Mouse (Mus musculus) forebrain, embryonic 16.5 days (tissue): ENCODE results near the gene Kcnrg. TPM values are rescaled to one million over a fixed set of nuclear protein-coding genes. Genes with fewer than 3 reads are reported as not detected.
"Not testable (repeated sequence)": the region's sequence is repeated elsewhere in the genome, so short reads cannot be mapped to it uniquely, and the experiment has no call there.

Experiments used
- ATAC-seq: fragments of 200-750 bp; cut with Nextera tagmentation; 2 replicates; pipeline ENCODE4 v1.8.0; 2017; ENCODE audit warnings: mild to moderate bottlenecking, moderate library complexity
- H3K27ac ChIP-seq: fragments of 300-500 bp; sonication (generic); 2 replicates; pipeline ENCODE4 v1.5.1; 2014; ENCODE audit warnings: low read length, control low read depth
- H3K27me3 ChIP-seq: fragments of 300-500 bp; sonication (generic); replicated peaks from 2 replicates; pipeline ENCODE4 v1.6.1; 2014; ENCODE audit warnings: low read length; ENCODE audit not compliant: control insufficient read depth, insufficient read depth
- H3K36me3 ChIP-seq: fragments of 300-500 bp; sonication (generic); 2 replicates; pipeline ENCODE4 v1.6.1; 2014; ENCODE audit not compliant: control insufficient read depth, insufficient read depth
- H3K4me1 ChIP-seq: fragments of 300-500 bp; sonication (generic); replicated peaks from 2 replicates; pipeline ENCODE4 v1.6.1; 2014; ENCODE audit warnings: low read length; ENCODE audit not compliant: control insufficient read depth, insufficient read depth
- H3K4me2 ChIP-seq: fragments of 300-500 bp; sonication (generic); 2 replicates; pipeline ENCODE4 v1.6.1; 2014; ENCODE audit warnings: mild to moderate bottlenecking, low read length, control low read depth
- H3K4me3 ChIP-seq: fragments of 300-500 bp; sonication (generic); replicated peaks from 2 replicates; pipeline ENCODE4 v1.5.1; 2014; ENCODE audit warnings: mild to moderate bottlenecking, low read length, control low read depth
- H3K9ac ChIP-seq: fragments of 300-500 bp; sonication (generic); replicated peaks from 2 replicates; pipeline ENCODE4 v1.6.1; 2014; ENCODE audit warnings: low read depth, low read length, control low read depth
- H3K9me3 ChIP-seq: fragments of 300-500 bp; sonication (generic); 2 replicates; pipeline ENCODE4 v1.6.1; 2016; ENCODE audit warnings: low read length; ENCODE audit not compliant: control insufficient read depth
- WGBS: fragments of 180-500 bp; shearing (Covaris S2); extraction: QIAGEN DNeasy Blood & Tissue Kit; methylation state at CpG from one replicate; pipeline ENCODE4 v1.1.7; 2014; 5-methylcytosine and 5-hydroxymethylcytosine counted together
- polyA plus RNA-seq: library from polyadenylated mRNA; unstranded; fragments of >200 nt; fragmentation: Nextera tagmentation; extraction: Ambion mirVana; gene quantifications from 2 replicates; pipeline ENCODE4 v1.2.1, GENCODE M21; 2015

Gene Kcnrg
- polyA plus RNA-seq, 1 experiment from 2014 or later, result 3.7 TPM

DNA sequence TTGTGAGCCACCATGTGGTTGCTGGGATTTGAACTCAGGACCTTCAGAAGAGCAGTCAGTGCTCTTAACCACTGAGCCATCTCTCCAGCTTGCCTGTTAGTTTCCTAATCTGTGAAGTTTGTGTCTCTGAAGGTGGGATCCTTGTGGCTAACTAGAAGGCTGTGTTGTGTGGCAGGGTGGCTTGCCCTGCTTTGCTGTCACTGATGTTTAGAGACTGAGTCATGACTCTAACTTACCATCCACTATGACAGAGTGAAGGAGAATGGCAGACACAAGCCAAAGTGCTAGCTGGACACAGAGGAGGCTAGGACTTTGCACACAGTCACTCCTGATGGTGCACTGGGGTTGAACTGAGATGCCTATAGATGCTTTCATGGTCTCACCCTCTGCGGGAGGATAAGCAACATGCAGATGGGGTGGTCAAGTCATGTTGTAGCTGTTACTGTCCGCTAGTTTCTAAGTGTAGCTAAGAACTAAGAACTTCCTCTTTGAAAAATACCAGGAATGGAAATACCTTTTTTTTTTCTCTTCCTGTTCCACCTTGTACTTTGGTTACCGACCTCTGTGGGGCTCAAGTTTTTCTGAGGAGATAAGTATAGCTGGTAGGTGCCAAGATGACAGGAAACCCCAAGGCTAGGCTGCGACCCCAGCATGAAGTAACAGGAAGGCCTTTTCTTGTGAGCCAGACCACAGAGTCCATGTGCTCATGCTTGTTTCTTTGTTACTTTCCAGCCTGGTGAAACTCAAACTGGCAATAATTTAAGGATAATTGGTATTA lies 17.8 kb upstream of the Kcnrg start:
- 93% methylated on average over 4 of the region's 4 CpGs for WGBS
- no peak overlapping the region for H3K4me3 ChIP-seq

DNA sequence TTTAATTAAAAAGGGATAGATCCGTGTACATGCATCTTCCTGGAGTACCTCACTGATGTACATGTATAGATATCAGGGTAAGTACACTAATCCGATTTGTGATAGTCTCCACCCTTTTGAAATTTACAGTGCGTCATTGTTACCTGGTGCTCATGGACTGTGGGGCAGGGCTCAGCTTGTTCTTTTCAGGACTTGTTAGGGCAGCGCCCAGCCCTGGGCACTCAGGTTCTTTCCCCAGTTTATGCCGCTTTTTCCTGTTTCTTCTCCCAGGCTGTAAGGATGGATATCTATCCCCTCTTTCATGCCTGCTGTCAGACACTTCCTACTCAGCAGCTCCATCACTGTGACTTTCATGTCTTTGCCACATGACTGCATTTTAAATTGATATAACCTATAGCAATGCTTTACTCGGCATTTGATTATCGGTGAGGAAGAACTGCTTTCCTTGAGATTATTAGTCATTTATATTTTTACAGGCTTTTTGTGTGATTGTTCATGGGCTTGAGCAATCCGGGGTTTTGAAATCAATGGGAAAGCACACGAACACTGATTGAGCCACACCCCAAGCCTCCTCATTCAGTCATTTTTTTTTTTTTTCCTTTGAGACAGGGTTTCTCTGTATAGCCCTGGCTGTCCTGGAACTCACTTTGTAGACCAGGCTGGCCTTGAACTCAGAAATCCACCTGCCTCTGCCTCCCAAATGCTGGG lies 10.4 kb upstream of the Kcnrg start:
- Histone ChIP-seq H3K4me1 (peaks cover 18% of the 10 kb centered on the region), H3K9me3 (no peaks in the 10 kb centered on the region), H3K27me3 (no peaks in the 10 kb centered on the region), H3K4me3 (no peak overlapping the region), H3K36me3 (no peaks in the 10 kb centered on the region), H3K4me2 (no peak overlapping the region), H3K9ac (no peak overlapping the region), H3K27ac (no peak overlapping the region)
- 93% methylated on average over 9 of the region's 9 CpGs for WGBS
- ATAC-seq, result no peak

More for the DNA sequence above, 17.8 kb upstream of the Kcnrg start:
- H3K9me3 ChIP-seq, result no peaks in the 10 kb centered on the region
- H3K9ac ChIP-seq, result no peak overlapping the region
- H3K36me3 ChIP-seq, result no peaks in the 10 kb centered on the region
- no peak for ATAC-seq
- no peak overlapping the region for H3K27ac ChIP-seq
- no peak overlapping the region for H3K4me2 ChIP-seq
- H3K4me1 ChIP-seq, result no peaks in the 10 kb centered on the region
- no peaks in the 10 kb centered on the region for H3K27me3 ChIP-seq

DNA sequence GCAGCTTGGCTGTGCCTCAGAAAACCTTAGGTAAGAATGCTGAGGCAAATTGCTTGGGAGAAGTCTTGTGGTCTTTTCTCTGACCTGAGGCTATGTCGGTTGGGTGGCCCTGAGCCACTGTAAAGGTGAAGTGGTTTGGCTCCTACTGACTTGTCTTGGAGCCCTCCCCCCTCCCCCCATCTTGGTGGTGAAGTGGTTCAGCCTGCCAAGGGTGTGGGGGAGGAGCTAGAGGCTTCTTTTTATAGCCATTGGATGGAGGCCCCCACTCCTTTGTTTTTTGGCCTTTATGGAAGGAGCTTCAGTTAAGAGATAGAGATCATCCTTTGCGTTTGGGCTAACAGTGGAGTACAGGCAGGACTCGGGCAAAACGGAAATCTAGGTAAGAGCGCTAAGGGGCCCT lies 9.3 kb upstream of the Kcnrg start, which contains the start of gene Trim13:
TSS of gene Trim13 (plus strand) at position 280 of the 400 bp plus-strand sequence.
- no peak within 1 kb of the TSS for H3K9ac ChIP-seq
- H3K27ac ChIP-seq, result no peak within 1 kb of the TSS
- no peak for ATAC-seq
- peak within 1 kb of the TSS; percentile 75 for H3K4me2 ChIP-seq
- no peaks in the 10 kb centered on the region for H3K27me3 ChIP-seq
- H3K4me1 ChIP-seq, result peaks cover 20% of the 10 kb centered on the region
- H3K4me3 ChIP-seq, result peak within 1 kb of the TSS; percentile 69
- H3K36me3 ChIP-seq, result no peaks in the 10 kb centered on the region
- WGBS, result 54% methylated on average over 5 of the region's 5 CpGs
- H3K9me3 ChIP-seq, result no peaks in the 10 kb centered on the region

DNA sequence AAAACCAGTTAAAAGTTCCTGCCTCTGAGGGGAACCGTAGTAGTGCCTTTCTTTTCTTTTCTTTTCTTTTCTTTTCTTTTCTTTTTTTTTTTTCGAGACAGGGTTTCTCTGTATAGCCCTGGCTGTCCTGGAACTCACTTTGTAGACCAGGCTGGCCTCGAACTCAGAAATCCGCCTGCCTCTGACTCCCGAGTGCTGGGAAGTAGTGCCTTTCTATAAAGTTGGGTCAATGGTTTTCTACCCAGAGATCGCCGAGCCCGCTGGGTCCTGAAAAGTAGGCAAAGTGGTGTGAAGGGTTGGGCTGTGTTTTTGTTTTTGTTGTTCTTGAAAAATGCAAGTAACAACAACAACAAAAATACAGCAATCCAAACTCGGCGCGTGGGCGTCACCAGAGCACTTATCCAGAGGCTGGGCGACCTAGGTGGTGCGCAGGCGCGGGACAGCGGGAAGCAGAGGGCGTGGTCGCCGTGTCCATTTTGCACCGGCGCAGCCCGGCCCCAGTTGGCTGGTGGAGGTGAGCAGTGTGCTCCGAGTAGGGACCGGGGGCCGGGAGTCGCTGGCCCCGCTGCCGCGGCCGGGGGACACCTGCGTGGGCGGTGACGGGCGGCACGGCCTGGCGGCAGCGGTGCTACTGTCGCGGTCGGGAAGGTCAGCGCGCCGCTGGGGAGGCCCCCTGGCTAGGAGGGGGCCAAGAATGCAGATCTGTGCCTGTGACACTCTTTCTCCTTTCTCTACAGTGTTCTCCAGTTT lies 8.0 kb upstream of the Kcnrg start:
- peak; percentile 94 for ATAC-seq
- Histone ChIP-seq H3K4me1 (peaks cover 26% of the 10 kb centered on the region), H3K4me2 (peak overlapping the region; percentile 75), H3K36me3 (peaks cover 3% of the 10 kb centered on the region), H3K4me3 (peak overlapping the region; percentile 69), H3K9ac (peak overlapping the region; percentile 78), H3K27ac (peak overlapping the region; percentile 64), H3K9me3 (no peaks in the 10 kb centered on the region), H3K27me3 (no peaks in the 10 kb centered on the region)
- 5% methylated on average over 44 of the region's 44 CpGs for WGBS

DNA sequence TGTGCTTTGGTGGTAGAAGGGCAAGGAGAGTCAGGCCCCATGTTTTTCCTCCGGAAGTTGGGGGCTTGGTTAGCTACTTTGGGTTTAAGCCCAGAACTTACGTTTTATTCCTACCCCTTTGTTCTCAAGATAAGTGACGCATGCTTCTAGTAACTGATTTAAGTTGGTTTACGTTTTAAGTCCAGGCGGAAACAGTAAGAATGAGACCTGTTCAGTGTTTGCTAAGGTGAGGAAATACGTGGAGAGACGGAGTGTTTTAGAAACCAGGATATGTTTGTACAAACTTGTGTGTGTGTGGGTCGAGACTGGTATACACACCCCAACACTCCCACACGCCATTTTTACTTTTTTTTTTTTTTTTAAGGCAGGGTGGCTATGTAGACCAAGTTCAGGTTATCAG lies 5.9 kb upstream of the Kcnrg start:
- Histone ChIP-seq H3K9ac (no peak overlapping the region), H3K27me3 (no peaks in the 10 kb centered on the region), H3K4me1 (peaks cover 26% of the 10 kb centered on the region), H3K4me3 (peak overlapping the region; percentile 11), H3K9me3 (no peaks in the 10 kb centered on the region), H3K36me3 (peaks cover 11% of the 10 kb centered on the region), H3K27ac (no peak overlapping the region), H3K4me2 (peak overlapping the region; percentile 75)
- no peak for ATAC-seq
- 82% methylated on average over 9 of the region's 9 CpGs for WGBS

DNA sequence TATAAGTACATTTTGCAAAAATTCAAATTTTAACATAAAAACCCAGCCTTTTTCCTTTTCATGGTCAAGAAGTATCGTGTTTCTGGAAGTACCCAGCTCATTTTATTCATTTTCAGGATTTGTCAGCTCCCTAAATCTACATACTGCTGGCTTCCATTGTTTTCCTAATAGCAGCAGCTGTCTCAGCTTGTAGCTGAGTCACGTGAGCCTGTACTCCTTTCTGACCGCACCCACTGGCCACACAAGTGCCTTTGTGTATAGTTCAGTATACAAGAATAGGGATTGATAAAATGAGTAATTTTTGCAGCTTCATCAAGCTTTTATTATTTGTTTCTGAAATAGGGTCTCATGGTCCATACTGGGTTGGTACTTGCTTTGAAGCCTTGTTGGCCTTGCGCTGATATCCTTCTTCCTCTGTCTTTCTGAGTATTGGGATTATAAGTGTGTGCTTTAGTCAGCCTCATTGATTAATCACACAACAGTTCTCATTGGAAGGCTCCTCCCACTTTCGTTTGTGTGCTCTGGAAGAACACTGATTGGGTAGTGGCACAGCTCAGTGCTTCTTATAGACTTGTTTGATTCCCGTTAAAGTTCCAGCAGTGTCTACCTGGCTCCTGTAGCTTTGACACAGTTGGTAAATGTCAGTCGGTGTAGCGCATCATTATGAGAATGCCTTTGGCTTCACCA lies 4.0 kb upstream of the Kcnrg start:
- peak; percentile 49; the same call in 1 of the 2 replicates for ATAC-seq
- no peaks in the 10 kb centered on the region for H3K27me3 ChIP-seq
- WGBS, result 59% methylated on average over 8 of the region's 8 CpGs
- H3K4me3 ChIP-seq, result no peak overlapping the region
- H3K4me1 ChIP-seq, result peaks cover 26% of the 10 kb centered on the region
- no peaks in the 10 kb centered on the region for H3K9me3 ChIP-seq
- H3K27ac ChIP-seq, result no peak overlapping the region
- H3K9ac ChIP-seq, result no peak overlapping the region
- H3K4me2 ChIP-seq, result peak overlapping the region; percentile 7
- peaks cover 24% of the 10 kb centered on the region for H3K36me3 ChIP-seq

DNA sequence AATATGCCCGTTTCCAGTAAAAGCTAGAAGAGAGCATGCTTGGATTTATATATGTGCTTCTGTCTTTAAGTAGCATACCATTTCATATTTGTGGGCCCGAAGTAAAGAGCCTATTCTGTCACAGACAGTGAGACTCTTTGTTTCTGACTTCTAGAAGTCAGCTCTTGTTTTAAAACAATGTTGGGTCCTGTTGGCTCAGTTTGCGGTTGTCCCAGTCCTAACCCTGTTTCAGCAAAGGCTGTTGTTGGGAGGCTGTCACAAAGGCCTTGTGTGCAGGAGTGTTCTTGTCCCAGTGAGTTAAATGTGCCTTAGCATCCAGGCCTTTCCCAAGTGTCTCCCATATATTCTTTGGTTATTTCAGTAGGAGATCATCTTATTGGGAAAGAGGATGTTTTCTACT lies 3.2 kb upstream of the Kcnrg start:
- Histone ChIP-seq H3K27me3 (no peaks in the 10 kb centered on the region), H3K9ac (no peak overlapping the region), H3K36me3 (peaks cover 24% of the 10 kb centered on the region), H3K4me2 (no peak overlapping the region), H3K9me3 (no peaks in the 10 kb centered on the region), H3K4me3 (no peak overlapping the region), H3K27ac (no peak overlapping the region), H3K4me1 (peaks cover 26% of the 10 kb centered on the region)
- no peak for ATAC-seq
- 95% methylated on average over 3 of the region's 3 CpGs for WGBS

DNA sequence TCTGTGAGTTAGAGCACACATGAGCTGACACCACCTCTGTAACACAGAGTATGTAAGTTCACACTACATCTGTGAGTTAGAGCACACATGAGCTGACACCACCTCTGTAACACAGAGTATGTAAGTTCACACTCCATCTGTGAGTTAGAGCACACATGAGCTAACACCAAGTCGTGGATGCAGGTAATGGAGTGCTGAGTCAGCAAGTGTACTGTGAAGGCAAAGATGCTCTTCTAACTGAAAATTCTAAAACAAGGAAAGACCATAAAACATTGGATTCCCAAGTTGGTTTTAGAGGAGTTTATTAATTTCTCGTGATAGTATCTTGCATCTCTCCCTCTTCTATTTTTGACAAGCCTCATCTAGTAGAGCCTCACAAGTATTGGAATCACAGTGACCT lies 1.2 kb upstream of the Kcnrg start:
- not testable (repeated sequence) for H3K27ac ChIP-seq, H3K4me3 ChIP-seq, H3K9me3 ChIP-seq, H3K9ac ChIP-seq, H3K4me2 ChIP-seq, ATAC-seq, H3K27me3 ChIP-seq
- Histone ChIP-seq H3K36me3 (peaks cover 24% of the 10 kb centered on the region), H3K4me1 (peaks cover 16% of the 10 kb centered on the region)
- WGBS, result 86% methylated on average over 2 of the region's 2 CpGs
